Mouse (Mus musculus) heart, embryonic 12.5 days (tissue): Measurements from ENCODE around the gene Olfr593. TPM values are rescaled to one million over a fixed set of nuclear protein-coding genes. Genes with fewer than 3 reads are reported as not detected.
"Not testable (repeated sequence)": the region's sequence is repeated elsewhere in the genome, so short reads cannot be mapped to it uniquely, and the experiment has no call there.

Experiments used
- ATAC-seq: fragments of 200-750 bp; cut with Nextera tagmentation; 2 replicates; pipeline ENCODE4 v1.8.0; 2017; ENCODE audit warnings: moderate TSS enrichment, moderate library complexity; ENCODE audit not compliant: insufficient number of reproducible peaks, low FRiP score
- H3K27ac ChIP-seq: fragments of 300-500 bp; sonication (generic); 2 replicates; pipeline ENCODE4 v1.5.1; 2016; ENCODE audit warnings: mild to moderate bottlenecking, moderate library complexity; ENCODE audit not compliant: poor library complexity, severe bottlenecking
- H3K27me3 ChIP-seq: fragments of 300-500 bp; sonication (generic); replicated peaks from 2 replicates; pipeline ENCODE4 v1.6.1; 2016; ENCODE audit warnings: mild to moderate bottlenecking, moderate library complexity
- H3K36me3 ChIP-seq: fragments of 300-500 bp; sonication (generic); 2 replicates; pipeline ENCODE4 v1.6.1; 2016; ENCODE audit warnings: mild to moderate bottlenecking, moderate library complexity
- H3K4me1 ChIP-seq: fragments of 300-500 bp; sonication (generic); replicated peaks from 2 replicates; pipeline ENCODE4 v1.6.1; 2016; ENCODE audit warnings: mild to moderate bottlenecking
- H3K4me2 ChIP-seq: fragments of 300-500 bp; sonication (generic); 2 replicates; pipeline ENCODE4 v1.6.1; 2016; ENCODE audit warnings: mild to moderate bottlenecking, moderate library complexity
- H3K4me3 ChIP-seq: fragments of 300-500 bp; sonication (generic); 2 replicates; pipeline ENCODE4 v1.5.1; 2016; ENCODE audit warnings: mild to moderate bottlenecking
- H3K9ac ChIP-seq: fragments of 300-500 bp; sonication (generic); 2 replicates; pipeline ENCODE4 v1.6.1; 2016; ENCODE audit warnings: mild to moderate bottlenecking, moderate library complexity
- H3K9me3 ChIP-seq: fragments of 300-500 bp; sonication (generic); replicated peaks from 2 replicates; pipeline ENCODE4 v1.6.1; 2016; ENCODE audit warnings: mild to moderate bottlenecking, moderate library complexity
- WGBS: fragments of 180-500 bp; shearing (Covaris S2); methylation state at CpG from one replicate; pipeline ENCODE4 v1.1.7; 2016; 5-methylcytosine and 5-hydroxymethylcytosine counted together
- microRNA-seq: library from miRNA; unstranded; fragments of <30 nt; microRNA quantifications from one replicate; pipeline ENCODE4, GENCODE M21; 2017
- polyA plus RNA-seq: library from polyadenylated mRNA; unstranded; fragments of >200 nt; fragmentation: Nextera tagmentation; extraction: Ambion mirVana; gene quantifications from 2 replicates; pipeline ENCODE4 v1.2.1, GENCODE M21; 2016

Gene Olfr593
- polyA plus RNA-seq, result not detected in 2 replicates

DNA sequence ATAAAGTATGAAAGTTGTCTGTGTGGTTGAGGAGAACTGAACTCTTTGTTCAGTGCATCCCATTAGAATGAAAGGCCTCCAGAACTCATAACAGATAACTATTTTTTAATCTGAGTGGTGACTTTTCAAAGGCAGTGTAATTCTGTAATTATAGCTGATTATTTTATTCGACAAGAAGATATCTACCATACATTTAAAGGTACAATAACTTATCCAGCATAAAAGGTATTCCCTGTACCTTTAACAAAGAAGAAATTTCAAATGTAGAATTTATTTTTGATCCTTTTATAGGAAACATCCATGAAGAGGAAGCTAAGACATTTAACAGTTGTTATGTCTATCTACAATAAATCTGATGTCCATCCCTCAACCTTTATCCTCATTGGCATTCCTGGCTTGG lies at the start of gene Olfr593:
TSS of gene Olfr593 (plus strand) at position 301 of the 400 bp plus-strand sequence.
- Histone ChIP-seq H3K36me3 (no peaks in the 10 kb centered on the region), H3K9me3 (no peaks in the 10 kb centered on the region), H3K4me2 (no peak within 1 kb of the TSS), H3K9ac (no peak within 1 kb of the TSS), H3K27me3 (no peaks in the 10 kb centered on the region), H3K27ac (no peak within 1 kb of the TSS), H3K4me3 (no peak within 1 kb of the TSS), H3K4me1 (no peaks in the 10 kb centered on the region)
- ATAC-seq, result no peak
- 61% methylated on average over 1 of the region's 1 CpGs for WGBS

GRCm38 (mm10) chr7:103169697-103170096 lies 42.0 kb upstream of the Olfr593 start:
- Histone ChIP-seq H3K4me2 (no peak overlapping the region), H3K4me1 (no peaks in the 10 kb centered on the region), H3K9me3 (no peaks in the 10 kb centered on the region), H3K36me3 (no peaks in the 10 kb centered on the region), H3K27me3 (no peaks in the 10 kb centered on the region), H3K4me3 (no peak overlapping the region), H3K9ac (no peak overlapping the region), H3K27ac (no peak overlapping the region)
- WGBS, result 82% methylated on average over 5 of the region's 5 CpGs
- no peak for ATAC-seq

DNA sequence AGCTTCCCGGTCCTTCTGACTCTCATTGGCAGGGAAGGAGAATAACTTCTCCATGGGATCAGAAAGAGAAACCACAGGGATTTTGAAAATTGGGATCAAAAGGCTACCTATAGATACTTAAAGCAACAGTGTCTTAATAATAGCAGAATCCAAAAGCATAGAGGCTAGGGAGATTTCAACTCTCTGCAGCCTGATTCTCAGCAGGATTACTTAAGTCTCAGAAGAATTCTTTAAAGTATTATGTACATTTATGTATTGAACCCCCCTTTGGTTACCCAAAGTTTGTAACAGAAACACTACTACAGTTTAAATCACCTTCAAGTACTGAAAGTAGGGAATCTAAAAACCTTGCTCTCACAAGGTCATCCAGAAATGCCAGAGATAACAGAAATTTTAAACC lies 33.4 kb upstream of the Olfr593 start, which contains the start of gene Olfr591:
TSS of gene Olfr591 (minus strand) at position 101 of the 400 bp plus-strand sequence.
- WGBS, result 74% methylated on average over 1 of the region's 1 CpGs
- H3K4me3 ChIP-seq, result no peak within 1 kb of the TSS
- 0 out of 2 replicates have a peak, but pooled peaks cover 5% of the 10 kb centered on the region for H3K9me3 ChIP-seq
- no peak within 1 kb of the TSS for H3K9ac ChIP-seq
- no peaks in the 10 kb centered on the region for H3K36me3 ChIP-seq
- no peaks in the 10 kb centered on the region for H3K27me3 ChIP-seq
- H3K4me2 ChIP-seq, result no peak within 1 kb of the TSS
- no peak within 1 kb of the TSS for H3K27ac ChIP-seq
- ATAC-seq, result no peak
- no peaks in the 10 kb centered on the region for H3K4me1 ChIP-seq

- H3K9me3 ChIP-seq, ATAC-seq, H3K9ac ChIP-seq, H3K4me2 ChIP-seq, H3K27ac ChIP-seq, H3K4me1 ChIP-seq, H3K36me3 ChIP-seq, H3K27me3 ChIP-seq, H3K4me3 ChIP-seq: not testable (repeated sequence)
- 52% methylated on average over 1 of the region's 1 CpGs for WGBS
These were observed 27.2 kb upstream of the Olfr593 start, which contains the start of gene Olfr592 for GRCm38 (mm10) chr7:103184503-103184902. Gene Olfr592, plus strand, starts transcription at chr7:103184803.

- H3K4me2 ChIP-seq, H3K9ac ChIP-seq, H3K27ac ChIP-seq, H3K9me3 ChIP-seq, H3K27me3 ChIP-seq, H3K36me3 ChIP-seq, H3K4me3 ChIP-seq, H3K4me1 ChIP-seq, ATAC-seq: not testable (repeated sequence)
- WGBS, result 80% methylated on average over 5 of the region's 5 CpGs
These were observed 388 bp downstream of the Olfr593 start for GRCm38 (mm10) chr7:103212050-103212449.

GRCm38 (mm10) chr7:103216696-103217095 lies 5.0 kb downstream of the Olfr593 start, which contains the start of gene Olfr594:
Gene Olfr594, plus strand, starts transcription at chr7:103216996.
- H3K27ac ChIP-seq, result no peak within 1 kb of the TSS
- no peak within 1 kb of the TSS for H3K4me2 ChIP-seq
- no peak within 1 kb of the TSS for H3K4me3 ChIP-seq
- no peak within 1 kb of the TSS for H3K9ac ChIP-seq
- H3K9me3 ChIP-seq, result no peaks in the 10 kb centered on the region
- H3K27me3 ChIP-seq, result no peaks in the 10 kb centered on the region
- no peaks in the 10 kb centered on the region for H3K36me3 ChIP-seq
- H3K4me1 ChIP-seq, result no peaks in the 10 kb centered on the region
- ATAC-seq, result no peak

DNA sequence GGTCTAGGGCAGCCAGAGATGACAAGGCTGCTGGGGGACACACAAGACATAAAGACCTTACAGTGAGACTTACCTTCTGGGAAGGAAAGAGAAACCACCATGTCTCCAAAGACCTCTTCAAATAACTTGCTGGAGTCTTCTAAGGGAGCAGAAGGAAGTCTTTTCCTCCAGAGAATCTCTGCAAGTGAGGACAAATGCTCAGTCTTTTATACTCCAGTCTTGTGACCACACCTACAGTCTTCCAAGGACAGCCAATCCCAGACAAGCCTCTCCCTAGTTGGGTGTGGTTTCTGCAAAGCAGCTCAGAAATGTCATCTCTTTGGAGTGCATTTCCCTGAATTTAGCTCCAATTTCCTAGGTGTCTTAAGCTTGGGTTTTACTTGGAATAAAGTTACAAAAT lies 40.7 kb downstream of the Olfr593 start, which contains the start of gene Usp17ld:
TSS of gene Usp17ld (minus strand) at position 101 of the 400 bp plus-strand sequence.
- H3K9me3 ChIP-seq, H3K27me3 ChIP-seq, H3K27ac ChIP-seq, H3K9ac ChIP-seq, H3K4me2 ChIP-seq, H3K4me3 ChIP-seq, H3K4me1 ChIP-seq, H3K36me3 ChIP-seq, ATAC-seq: not testable (repeated sequence)

Small RNA genes within 50 kb of the gene (microRNA-seq; reads per million reads assigned to microRNA genes)
- not detected for gene Gm25171

Other genes with a start within 250 kb of the Olfr593 start
- not detected in 2 replicates for gene Olfr576, start 249.2 kb upstream of the Olfr593 start, polyA plus RNA-seq
- not detected in 2 replicates for gene Olfr577, start 235.9 kb upstream of the Olfr593 start, polyA plus RNA-seq
- gene Olfr578, start 222.5 kb upstream of the Olfr593 start, polyA plus RNA-seq, result not detected in 2 replicates
- gene Olfr582, start 173.8 kb upstream of the Olfr593 start, polyA plus RNA-seq, result not detected in 2 replicates
- gene Olfr583, start 160.6 kb upstream of the Olfr593 start, polyA plus RNA-seq, result not detected in 2 replicates
- gene Olfr584, start 130.0 kb upstream of the Olfr593 start, polyA plus RNA-seq, result not detected in 2 replicates
- gene Olfr585, start 114.1 kb upstream of the Olfr593 start, polyA plus RNA-seq, result not detected in 2 replicates
- gene Olfr586, start 86.2 kb upstream of the Olfr593 start, polyA plus RNA-seq, result not detected in 2 replicates
- gene Olfr588-ps1, start 71.0 kb upstream of the Olfr593 start, polyA plus RNA-seq, result not detected in 2 replicates
- gene Olfr589, start 55.5 kb upstream of the Olfr593 start, polyA plus RNA-seq, result not detected in 2 replicates
- gene Olfr591, start 33.5 kb upstream of the Olfr593 start, polyA plus RNA-seq, result not detected in 2 replicates
- not detected in 2 replicates for gene Olfr592, start 27.1 kb upstream of the Olfr593 start, polyA plus RNA-seq
- not detected in 2 replicates for gene Olfr594, start 5.1 kb downstream of the Olfr593 start, polyA plus RNA-seq
- not detected in 2 replicates for gene Usp17ld, start 40.6 kb downstream of the Olfr593 start, polyA plus RNA-seq
- gene Olfr596, start 93.8 kb downstream of the Olfr593 start, polyA plus RNA-seq, result not detected in 2 replicates
- gene Olfr597, start 104.5 kb downstream of the Olfr593 start, polyA plus RNA-seq, result not detected in 2 replicates
- not detected in 2 replicates for gene Olfr598, start 111.7 kb downstream of the Olfr593 start, polyA plus RNA-seq
- not detected in 2 replicates for gene Olfr599, start 124.1 kb downstream of the Olfr593 start, polyA plus RNA-seq
- gene Olfr600, start 137.8 kb downstream of the Olfr593 start, polyA plus RNA-seq, result not detected in 2 replicates
- not detected in 2 replicates for gene Olfr601, start 150.8 kb downstream of the Olfr593 start, polyA plus RNA-seq
- not detected in 2 replicates for gene Olfr603, start 174.3 kb downstream of the Olfr593 start, polyA plus RNA-seq
- gene Usp17lc, start 203.2 kb downstream of the Olfr593 start, polyA plus RNA-seq, result not detected in 2 replicates
- gene Olfr605, start 233.6 kb downstream of the Olfr593 start, polyA plus RNA-seq, result not detected in 2 replicates
- not detected in 2 replicates for gene Olfr606, start 237.2 kb downstream of the Olfr593 start, polyA plus RNA-seq